Mouse (Mus musculus) ES-Bruce4 (cell line): ENCODE results near the gene Foxj2. TPM values are rescaled to one million over a fixed set of nuclear protein-coding genes. Genes with fewer than 3 reads are reported as not detected.
A peak's percentile ranks its signal among the peaks of the same experiment; 100 is the strongest.

Experiments used
- H3K27ac ChIP-seq: 2 replicates; pipeline ENCODE4 v1.5.1; 2012; ENCODE audit warnings: low read length, inconsistent platforms; ENCODE audit not compliant: insufficient read depth
- H3K27me3 ChIP-seq: 2 replicates; pipeline ENCODE4 v1.6.1; 2012; ENCODE audit warnings: mild to moderate bottlenecking, low read length, inconsistent platforms; ENCODE audit not compliant: control insufficient read depth, poor library complexity, insufficient read depth, severe bottlenecking
- H3K36me3 ChIP-seq: 2 replicates; pipeline ENCODE4 v1.6.1; 2012; ENCODE audit warnings: inconsistent platforms, mild to moderate bottlenecking, low read length, moderate library complexity; ENCODE audit not compliant: control insufficient read depth, poor library complexity, insufficient read depth, severe bottlenecking
- H3K4me1 ChIP-seq: one replicate; pipeline ENCODE4 v1.8.1; 2011; ENCODE audit warnings: low read length; ENCODE audit not compliant: control insufficient read depth, insufficient read depth
- H3K4me3 ChIP-seq: 2 replicates; pipeline ENCODE4 v1.5.1; 2011; ENCODE audit warnings: low read depth, mild to moderate bottlenecking, low read length
- H3K9ac ChIP-seq: 2 replicates; pipeline ENCODE4 v1.6.1; 2012; ENCODE audit warnings: low read depth, mild to moderate bottlenecking, inconsistent platforms; ENCODE audit not compliant: poor library complexity, severe bottlenecking
- H3K9me3 ChIP-seq: replicated peaks from 2 replicates; pipeline ENCODE4 v1.6.1; 2012; ENCODE audit warnings: mild to moderate bottlenecking, low read length, inconsistent platforms; ENCODE audit not compliant: control insufficient read depth, poor library complexity, insufficient read depth, severe bottlenecking
- CTCF ChIP-seq: IDR thresholded peaks from one replicate; pipeline ENCODE4 v1.8.1; 2011; ENCODE audit warnings: low read depth, low read length
- EP300 ChIP-seq: IDR thresholded peaks from 2 replicates; pipeline ENCODE4 v1.6.1; 2011; ENCODE audit warnings: low read depth, low read length; ENCODE audit not compliant: insufficient read depth
- POLR2A ChIP-seq: IDR thresholded peaks from one replicate; pipeline ENCODE4 v1.8.1; 2011; ENCODE audit warnings: low read length; ENCODE audit not compliant: insufficient read depth
- polyA plus RNA-seq: library from polyadenylated mRNA; stranded (reverse); fragments of >200 nt; gene quantifications from 2 replicates; pipeline ENCODE4 v1.2.4, GENCODE M21; 2011; ENCODE audit warnings: low read depth; ENCODE audit not compliant: missing spikeins, insufficient read depth, insufficient read length

The Foxj2 gene
- 10.9 and 11.6 TPM in 2 replicates for polyA plus RNA-seq

DNA sequence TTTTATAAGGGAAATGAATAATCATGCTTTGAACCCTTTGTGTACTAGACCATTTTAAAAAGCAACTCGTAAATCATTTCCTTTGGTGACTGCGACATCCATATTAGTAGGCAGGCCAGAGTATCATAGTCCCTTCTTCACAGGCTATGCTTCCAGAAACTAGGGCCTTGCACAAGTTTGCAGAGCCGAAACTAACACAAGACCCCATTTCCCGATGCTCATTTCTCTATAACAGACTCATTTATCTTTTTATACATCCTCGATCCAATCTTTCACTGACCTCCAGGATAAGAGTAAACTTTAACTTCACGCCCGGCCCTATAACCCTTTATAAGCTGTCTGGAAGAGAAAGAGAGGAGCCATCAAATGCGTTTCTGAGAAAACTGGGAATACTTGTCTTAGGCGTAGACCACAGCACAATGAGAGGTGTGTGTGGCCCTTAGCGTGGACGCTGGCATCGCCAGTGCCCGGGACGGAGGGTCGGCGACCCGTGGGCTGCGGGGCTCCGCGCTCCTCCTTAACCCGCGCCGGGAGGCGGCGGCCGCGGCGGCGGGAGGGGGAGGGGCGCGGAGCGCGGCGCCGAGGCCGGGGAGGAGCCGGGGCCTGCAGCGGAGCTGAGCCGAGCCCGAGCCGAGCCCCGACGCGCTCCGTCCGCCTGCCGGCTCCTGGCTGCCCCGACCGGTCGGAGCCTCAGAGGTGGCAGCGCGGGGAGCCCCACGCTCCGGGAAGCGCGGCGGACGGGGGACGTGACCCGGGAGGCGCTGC lies at the start of gene Foxj2:
TSS of gene Foxj2 (plus strand) at position 609 of the 765 bp plus-strand sequence.
- Histone ChIP-seq H3K27ac (no peak within 1 kb of the TSS), H3K27me3 (0 out of 2 replicates have a peak, but pooled peaks cover 1% of the 10 kb centered on the region)
- no peak for TF ChIP-seq POLR2A
- TF ChIP-seq CTCF = no peak
- TF ChIP-seq EP300 = no peak

DNA sequence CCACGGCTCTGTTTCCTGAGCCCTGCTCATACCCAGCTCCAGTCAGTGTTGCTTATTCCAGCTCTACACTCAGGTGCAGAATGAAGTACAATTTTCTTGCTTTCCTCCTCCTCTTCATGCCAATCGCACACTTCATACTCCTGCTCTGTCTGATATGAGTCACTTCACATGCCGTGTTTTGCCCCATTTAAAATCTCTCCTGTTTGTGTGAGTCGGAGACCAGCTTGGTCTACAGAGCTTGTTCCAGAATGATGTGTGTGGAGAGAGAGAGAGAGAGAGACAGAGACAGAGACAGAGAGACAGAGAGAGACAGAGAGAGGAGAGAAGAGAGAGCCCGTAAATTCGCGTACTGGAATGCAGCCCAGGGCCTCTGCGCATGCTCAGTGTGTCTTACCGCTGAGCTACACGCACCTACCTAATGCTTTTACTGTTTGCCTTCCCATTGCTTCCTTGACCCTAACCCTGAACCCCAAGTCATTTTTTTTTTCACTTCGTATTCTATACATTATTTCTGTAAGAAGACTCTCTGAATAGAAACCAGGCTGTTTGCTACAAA lies 48.9 kb upstream of the Foxj2 start:
- peak overlapping the region; percentile 50 for H3K9ac ChIP-seq
- H3K36me3 ChIP-seq = no peaks in the 10 kb centered on the region
- TF ChIP-seq EP300 (0 out of 2 replicates have a peak, but pooled peaks have one; percentile 7), POLR2A (no peak)
- peak overlapping the region; percentile 98 for H3K27ac ChIP-seq
- H3K27me3 ChIP-seq = no peaks in the 10 kb centered on the region
- H3K4me1 ChIP-seq = peaks cover 4% of the 10 kb centered on the region
- no peak overlapping the region; the same call in 1 of the 2 replicates for H3K4me3 ChIP-seq
- H3K9me3 ChIP-seq = no peaks in the 10 kb centered on the region

More for the DNA sequence above, at the start of gene Foxj2:
- Histone ChIP-seq H3K36me3 (no peaks in the 10 kb centered on the region), H3K4me3 (peak within 1 kb of the TSS; percentile 78), H3K4me1 (no peaks in the 10 kb centered on the region), H3K9me3 (no peaks in the 10 kb centered on the region), H3K9ac (peak within 1 kb of the TSS; percentile 85)

DNA sequence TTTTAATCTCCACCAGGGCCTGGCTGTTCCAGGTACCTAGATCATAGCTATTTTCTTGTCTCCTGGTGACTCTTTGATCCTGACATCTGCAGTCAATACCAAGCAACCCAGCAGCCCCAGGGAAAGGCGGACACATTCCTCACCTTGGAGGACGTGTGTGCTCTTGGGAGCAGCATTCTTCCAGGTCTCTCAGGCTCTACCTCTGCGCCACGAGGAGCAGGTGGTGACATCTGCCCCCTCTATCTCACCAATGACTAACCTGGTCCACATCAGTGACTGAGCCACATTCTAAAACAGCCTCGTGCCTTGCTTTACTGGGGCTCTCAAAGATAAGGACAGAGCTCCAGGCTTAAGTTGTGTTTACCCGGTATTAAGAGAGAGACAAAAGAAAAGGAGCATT lies 47.0 kb upstream of the Foxj2 start:
- H3K9me3 ChIP-seq = no peaks in the 10 kb centered on the region
- H3K9ac ChIP-seq = no peak overlapping the region
- peak overlapping the region; percentile 37 for H3K27ac ChIP-seq
- H3K4me1 ChIP-seq = peaks cover 4% of the 10 kb centered on the region
- no peaks in the 10 kb centered on the region for H3K27me3 ChIP-seq
- H3K4me3 ChIP-seq = no peak overlapping the region
- no peak for TF ChIP-seq POLR2A
- no peak for TF ChIP-seq CTCF
- TF ChIP-seq EP300 = peak; percentile 97
- no peaks in the 10 kb centered on the region for H3K36me3 ChIP-seq

DNA sequence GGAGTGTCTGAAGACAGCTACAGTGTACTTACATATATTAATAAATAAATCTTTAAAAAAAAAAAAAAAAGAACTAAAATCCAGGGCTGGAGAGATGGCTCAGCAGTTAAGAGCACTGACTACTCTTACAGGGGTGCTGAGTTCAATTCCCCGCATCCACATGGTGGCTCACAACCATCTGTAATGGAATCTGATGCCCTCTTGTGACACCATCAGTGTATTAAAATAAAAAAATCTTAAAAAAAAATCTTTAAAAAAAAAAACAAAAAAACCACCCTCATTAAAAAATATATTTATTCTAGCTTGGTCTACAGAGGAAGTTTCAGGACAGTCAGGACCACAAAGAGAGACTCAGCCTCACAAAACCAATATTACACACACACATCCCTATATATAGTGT lies 45.4 kb upstream of the Foxj2 start:
- Histone ChIP-seq H3K9me3 (no peaks in the 10 kb centered on the region), H3K4me3 (no peak overlapping the region), H3K27me3 (no peaks in the 10 kb centered on the region), H3K27ac (no peak overlapping the region), H3K9ac (no peak overlapping the region), H3K4me1 (peaks cover 2% of the 10 kb centered on the region), H3K36me3 (no peaks in the 10 kb centered on the region)
- TF ChIP-seq EP300 (no peak), CTCF (no peak), POLR2A (no peak)

DNA sequence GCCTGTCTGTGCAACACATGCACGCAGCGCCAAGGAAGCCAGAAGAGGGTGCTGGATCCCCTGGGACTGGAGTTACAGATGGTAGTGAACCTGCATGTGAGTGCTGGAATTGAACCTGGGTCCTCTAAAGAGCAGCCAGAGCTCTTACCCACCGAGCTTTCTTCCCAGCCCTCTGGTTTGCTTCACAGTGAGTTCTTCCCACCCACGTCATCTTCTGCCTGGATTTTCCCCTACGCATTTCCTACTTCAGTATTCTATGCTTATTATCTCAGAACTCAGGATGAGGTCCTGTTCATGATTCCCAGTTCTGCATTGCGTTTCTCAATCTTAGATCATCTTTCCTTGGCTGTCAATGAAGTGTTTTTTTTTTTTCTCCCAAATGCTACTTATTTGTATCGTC lies 43.7 kb upstream of the Foxj2 start:
- peak; percentile 20 for TF ChIP-seq CTCF
- TF ChIP-seq EP300 = no peak

DNA sequence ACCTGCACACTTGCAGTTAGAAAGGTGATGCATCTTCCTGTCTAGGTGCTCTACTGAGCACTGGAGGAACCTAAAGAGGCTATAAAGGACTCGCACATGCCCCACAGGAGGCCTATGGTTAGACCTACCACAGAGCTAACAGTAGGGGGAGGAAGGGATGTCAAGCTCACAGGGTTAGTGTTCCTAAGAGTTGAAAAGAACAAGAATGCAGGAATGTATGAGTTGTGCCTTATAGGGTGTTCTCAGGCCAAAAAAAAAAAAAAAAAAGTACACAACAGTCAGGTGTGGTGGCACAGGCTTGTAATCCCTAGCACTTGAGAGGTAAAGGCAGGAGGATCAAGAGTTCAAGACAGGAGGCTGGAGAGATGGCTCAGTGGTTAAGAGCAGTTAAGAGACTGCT lies 39.8 kb upstream of the Foxj2 start:
- no peak overlapping the region for H3K9ac ChIP-seq
- no peaks in the 10 kb centered on the region for H3K36me3 ChIP-seq
- H3K4me1 ChIP-seq = peaks cover 2% of the 10 kb centered on the region
- TF ChIP-seq POLR2A (no peak), EP300 (no peak), CTCF (no peak)
- peak overlapping the region; percentile 6; the same call in 1 of the 2 replicates for H3K27ac ChIP-seq
- H3K4me3 ChIP-seq = no peak overlapping the region
- no peaks in the 10 kb centered on the region for H3K27me3 ChIP-seq
- H3K9me3 ChIP-seq = no peaks in the 10 kb centered on the region

More for the DNA sequence above, 43.7 kb upstream of the Foxj2 start:
- Histone ChIP-seq H3K36me3 (no peaks in the 10 kb centered on the region), H3K4me3 (no peak overlapping the region), H3K9ac (no peak overlapping the region), H3K27me3 (no peaks in the 10 kb centered on the region), H3K9me3 (no peaks in the 10 kb centered on the region), H3K4me1 (peaks cover 2% of the 10 kb centered on the region), H3K27ac (no peak overlapping the region)
